Mouse (Mus musculus) megakaryocyte progenitor cell, adult 5-6 weeks (primary cell): ENCODE data around the gene Rangap1. TPM values are rescaled to one million over a fixed set of nuclear protein-coding genes. Genes with fewer than 3 reads are reported as not detected.
A peak's percentile ranks its signal among the peaks of the same experiment; 100 is the strongest.
"Not testable (repeated sequence)": the region's sequence is repeated elsewhere in the genome, so short reads cannot be mapped to it uniquely, and the experiment has no call there.

ENCODE experiments used
- ATAC-seq: replicated peaks from 2 replicates; pipeline ENCODE4 v1.8.0; 2016; ENCODE audit warnings: mild to moderate bottlenecking, moderate TSS enrichment, inconsistent platforms; ENCODE audit not compliant: poor library complexity
- total RNA-seq, 2 experiments: library from RNA; stranded (forward) in 1 of 2; stranded (reverse) in 1 of 2; fragments of 157-497, 149-512 nt in 1 of 2; fragments of 200-1000 nt in 1 of 2; gene quantifications; 2 replicates each; pipeline versions ENCODE4 v1.2.3 to v1.2.4; 2015 to 2017

Gene Rangap1
- total RNA-seq, 2 experiments from 2014 or later, result 44.1 to 106 TPM

GRCm38 (mm10) chr15:81745601-81746114, 328 bp upstream of the Rangap1 start:
- ATAC-seq, result peak; percentile 65

- ATAC-seq, result not testable (repeated sequence)
Observed at GRCm38 (mm10) chr15:81742368-81742767, 3.0 kb downstream of the Rangap1 start.

- no peak for ATAC-seq
Observed at GRCm38 (mm10) chr15:81739924-81740323, 5.4 kb downstream of the Rangap1 start.

- ATAC-seq, result no peak
Observed at GRCm38 (mm10) chr15:81739296-81739695, 6.0 kb downstream of the Rangap1 start.

GRCm38 (mm10) chr15:81735075-81735474, 10.3 kb downstream of the Rangap1 start:
- no peak for ATAC-seq

GRCm38 (mm10) chr15:81729792-81730635, 15.3 kb downstream of the Rangap1 start:
- peak; percentile 98 for ATAC-seq

- ATAC-seq, result peak; percentile 40
Observed at GRCm38 (mm10) chr15:81729241-81729791, 16.0 kb downstream of the Rangap1 start.

- ATAC-seq, result no peak
Observed at GRCm38 (mm10) chr15:81725965-81726364, 19.4 kb downstream of the Rangap1 start.

- no peak for ATAC-seq
Observed at GRCm38 (mm10) chr15:81723653-81724052, 21.7 kb downstream of the Rangap1 start.

GRCm38 (mm10) chr15:81722361-81722760, 23.0 kb downstream of the Rangap1 start:
- ATAC-seq, result no peak

- no peak for ATAC-seq
Observed at GRCm38 (mm10) chr15:81719139-81719531, 26.2 kb downstream of the Rangap1 start.

- no peak for ATAC-seq
Observed at GRCm38 (mm10) chr15:81718336-81719138, 26.8 kb downstream of the Rangap1 start.

GRCm38 (mm10) chr15:81713742-81714141, 31.6 kb downstream of the Rangap1 start:
- no peak for ATAC-seq

- no peak for ATAC-seq
Observed at GRCm38 (mm10) chr15:81710801-81711200, 34.5 kb downstream of the Rangap1 start.

- ATAC-seq, result no peak
Observed at GRCm38 (mm10) chr15:81709686-81710085, 35.6 kb downstream of the Rangap1 start.

GRCm38 (mm10) chr15:81708991-81709390, 36.3 kb downstream of the Rangap1 start:
- ATAC-seq, result no peak

GRCm38 (mm10) chr15:81703094-81703489, 42.2 kb downstream of the Rangap1 start:
- ATAC-seq, result no peak

- no peak for ATAC-seq
Observed at GRCm38 (mm10) chr15:81702306-81703093, 42.8 kb downstream of the Rangap1 start.

- ATAC-seq, result not testable (repeated sequence)
Observed at GRCm38 (mm10) chr15:81701350-81701749, 44.0 kb downstream of the Rangap1 start.

- ATAC-seq, result no peak
Observed at GRCm38 (mm10) chr15:81700601-81701000, 44.7 kb downstream of the Rangap1 start.
